Mouse (Mus musculus): ENCODE results near the gene Ceacam12.
"Not testable (repeated sequence)": the region's sequence is repeated elsewhere in the genome, so short reads cannot be mapped to it uniquely, and the experiment has no call there.

The Ceacam12 gene

GRCm38 (mm10) chr7:18065629-18066028 is at the start of gene Ceacam12:
Gene Ceacam12, plus strand, starts transcription at chr7:18065929.
- DNase-seq, result no peak

GRCm38 (mm10) chr7:18073821-18074220 is 8.1 kb downstream of the Ceacam12 start:
- not testable (repeated sequence) for DNase-seq

- DNase-seq, result no peak
Observed at GRCm38 (mm10) chr7:18100785-18101184, 35.1 kb downstream of the Ceacam12 start.
